Mouse (Mus musculus) cerebellum, postnatal 4 days (tissue): ENCODE results near the gene Cdkl4.
A peak's percentile ranks its signal among the peaks of the same experiment; 100 is the strongest.
"Not testable (repeated sequence)": the region's sequence is repeated elsewhere in the genome, so short reads cannot be mapped to it uniquely, and the experiment has no call there.

Experiments used
- DNase-seq, 2 experiments: peaks; one replicate each; pipeline ENCODE4 v3.0.0; 2022; ENCODE audit warnings: low spot score in 2 of 2, mixed read lengths in 1 of 2

Cdkl4 gene

DNA sequence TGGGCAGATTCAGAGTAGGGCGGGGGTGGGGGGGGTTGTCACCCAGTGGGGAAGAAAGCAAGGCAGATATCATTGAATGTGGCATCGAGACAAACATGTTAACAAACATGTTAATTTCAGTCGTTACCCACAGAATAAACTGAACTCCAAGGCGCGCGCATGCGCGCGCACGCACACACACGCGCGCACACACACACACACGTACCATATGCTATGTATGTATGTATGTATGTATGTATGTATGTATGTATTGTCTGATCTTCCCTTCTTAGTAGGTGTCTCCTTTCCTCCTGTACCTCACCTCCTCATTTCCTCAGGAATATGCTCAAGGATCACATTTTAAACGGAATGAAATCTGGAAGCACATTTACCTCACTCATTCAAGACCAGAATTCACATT, at the start of gene Cdkl4:
TSS of gene Cdkl4 (minus strand) at position 175 of the 400 bp plus-strand sequence.
- DNase-seq = no peak

DNA sequence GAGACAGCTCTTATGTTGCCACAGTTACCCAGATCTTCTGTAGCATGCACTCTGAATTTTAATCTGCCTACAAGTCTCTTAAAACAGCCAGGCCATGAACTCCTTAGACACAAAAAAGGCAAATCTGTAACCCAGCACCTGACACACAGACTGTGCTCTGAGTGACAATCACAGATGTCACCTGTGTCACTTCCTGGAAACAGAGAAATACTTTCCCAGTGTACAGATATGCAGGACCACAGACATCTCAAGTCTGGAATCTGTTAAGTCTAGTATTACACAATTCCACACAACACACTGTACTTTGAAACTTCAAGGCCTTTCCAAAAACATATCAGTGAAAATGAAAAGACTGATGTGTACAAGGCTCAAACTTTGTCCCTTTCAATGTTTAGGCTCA, 47.4 kb upstream of the Cdkl4 start:
- DNase-seq = no peak

DNA sequence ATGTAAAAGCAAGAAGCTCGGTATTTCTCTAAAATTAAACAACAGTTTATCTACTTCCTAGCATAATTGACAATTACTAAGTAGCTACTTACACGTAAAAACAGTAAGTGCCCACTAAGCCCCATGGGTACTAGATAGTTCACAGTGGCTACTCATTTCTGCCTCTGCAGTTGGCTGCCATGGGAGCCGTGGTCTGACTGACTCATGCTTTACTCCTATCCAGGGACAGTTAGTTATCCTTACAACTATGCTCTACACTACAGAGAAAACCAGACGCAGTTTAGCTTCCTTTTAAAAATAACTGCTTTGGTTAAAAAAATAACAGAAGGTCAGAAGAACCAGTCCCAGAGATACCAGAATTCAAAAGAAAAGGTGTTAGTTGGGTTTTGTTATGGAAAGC, 44.1 kb upstream of the Cdkl4 start:
- no peak for DNase-seq

DNA sequence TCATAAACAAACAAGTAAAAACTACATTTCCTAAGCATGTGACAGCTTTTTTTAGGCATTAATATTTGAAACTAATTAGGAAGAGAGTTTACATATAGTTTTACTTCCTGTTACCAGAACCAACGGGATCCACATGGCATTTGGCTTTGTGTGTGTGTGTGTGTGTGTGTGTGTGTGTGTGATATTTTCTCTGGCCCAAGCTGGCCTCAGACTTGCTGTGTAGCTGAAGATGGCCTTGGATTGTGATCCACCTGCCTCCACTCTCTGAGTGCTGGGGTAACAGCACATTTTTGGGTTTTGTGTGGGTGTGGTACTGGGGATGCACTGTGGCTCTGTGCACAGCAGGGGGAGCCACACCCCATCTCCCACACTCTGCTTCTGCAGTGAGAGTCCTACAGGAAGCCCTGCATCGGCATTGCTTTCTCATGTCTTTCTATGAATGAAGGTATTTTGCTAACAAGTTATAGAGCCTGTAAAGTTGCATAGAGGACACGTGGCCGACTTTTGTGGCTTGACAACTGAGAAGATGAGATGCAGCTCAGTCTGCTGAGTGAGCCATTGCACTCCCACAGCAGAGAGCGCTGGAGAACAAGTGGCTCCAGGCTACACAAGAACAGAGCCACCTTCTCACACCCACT, 43.3 kb upstream of the Cdkl4 start:
- DNase-seq = peak; percentile 35 to 59

DNA sequence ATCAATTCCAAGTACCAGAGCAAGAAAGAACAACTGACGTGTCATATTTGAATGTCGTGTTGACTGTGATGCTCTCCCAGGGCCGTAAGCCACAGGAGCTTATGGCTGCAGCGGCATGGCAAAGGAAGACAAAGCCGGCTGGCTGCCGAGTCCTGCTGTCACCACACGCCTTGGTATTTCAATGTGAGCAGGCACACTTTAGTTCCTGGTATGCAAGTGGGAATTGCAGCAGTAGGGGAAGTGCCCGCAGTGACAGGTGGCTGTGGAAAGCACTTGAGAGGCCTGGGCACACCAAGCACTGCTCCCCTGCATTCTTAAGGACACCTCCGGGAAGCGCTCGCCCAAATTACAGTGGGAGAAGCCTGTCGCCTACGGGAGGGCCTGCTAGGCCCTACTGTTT, 41.9 kb upstream of the Cdkl4 start:
- no peak for DNase-seq

DNA sequence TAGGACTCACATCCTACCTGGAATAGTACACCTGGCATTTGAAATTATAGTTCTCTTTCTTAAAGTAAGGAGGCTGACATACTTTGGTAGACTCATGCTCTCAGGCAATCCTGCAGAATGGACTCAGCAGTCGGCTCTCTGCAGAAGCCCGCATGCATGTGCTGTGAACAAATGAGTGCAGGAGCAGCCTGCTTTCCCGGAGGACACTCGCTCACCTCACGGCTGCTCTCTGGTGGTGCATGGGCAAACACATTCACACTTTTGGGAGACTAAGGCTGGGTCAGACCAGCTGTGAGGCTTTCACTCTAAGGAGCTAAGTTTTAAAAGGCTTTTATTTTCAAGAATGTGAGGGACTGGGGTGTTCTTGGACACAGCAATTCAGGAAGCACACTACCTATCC, 41.3 kb upstream of the Cdkl4 start:
- DNase-seq = no peak

DNA sequence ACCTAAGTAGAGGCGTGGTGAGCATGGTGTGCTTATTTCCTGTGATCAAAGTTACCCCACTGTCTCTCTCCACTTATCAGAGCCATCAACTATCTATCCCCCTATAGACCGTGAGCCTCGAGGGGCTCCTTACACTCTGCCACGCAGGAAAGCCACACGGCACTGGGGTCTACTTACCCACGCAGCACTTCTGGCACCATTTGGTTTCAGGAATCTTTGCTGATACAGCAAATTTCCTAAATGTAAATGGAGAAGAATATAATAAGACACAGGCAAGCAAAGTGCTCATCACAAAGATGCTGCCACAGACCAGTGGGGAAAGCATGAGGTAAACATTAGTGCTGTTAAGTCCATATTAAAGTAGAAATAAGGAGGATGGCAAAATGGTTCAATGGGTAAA, 26.2 kb upstream of the Cdkl4 start:
- no peak for DNase-seq

DNA sequence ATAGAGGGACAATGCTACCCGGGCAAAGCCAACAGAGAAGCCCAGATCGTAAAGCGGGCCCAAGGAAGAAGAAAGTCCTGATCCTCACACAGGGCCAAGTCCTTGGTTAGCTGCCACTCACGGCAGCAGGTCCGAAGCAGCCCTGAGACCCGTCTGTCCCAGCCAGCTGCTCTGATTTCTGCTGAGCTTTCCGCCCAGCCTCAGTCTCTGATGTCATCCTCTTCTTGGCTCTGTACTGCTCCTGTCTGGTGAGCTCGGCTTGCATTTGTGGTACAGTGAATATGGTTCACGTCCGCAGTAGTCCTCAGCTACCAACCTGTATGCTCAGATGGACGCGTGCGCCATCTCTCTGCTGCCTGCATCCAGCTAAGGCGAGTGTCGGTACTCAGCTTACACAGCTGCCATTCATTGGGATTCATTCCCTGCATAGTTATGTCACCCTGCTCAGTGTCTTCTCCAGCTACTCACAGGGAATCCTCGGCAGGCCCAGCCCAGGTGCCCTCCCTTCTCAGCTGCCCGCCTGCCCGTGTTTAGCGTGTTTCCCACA, 25.5 kb upstream of the Cdkl4 start:
- no peak for DNase-seq

DNA sequence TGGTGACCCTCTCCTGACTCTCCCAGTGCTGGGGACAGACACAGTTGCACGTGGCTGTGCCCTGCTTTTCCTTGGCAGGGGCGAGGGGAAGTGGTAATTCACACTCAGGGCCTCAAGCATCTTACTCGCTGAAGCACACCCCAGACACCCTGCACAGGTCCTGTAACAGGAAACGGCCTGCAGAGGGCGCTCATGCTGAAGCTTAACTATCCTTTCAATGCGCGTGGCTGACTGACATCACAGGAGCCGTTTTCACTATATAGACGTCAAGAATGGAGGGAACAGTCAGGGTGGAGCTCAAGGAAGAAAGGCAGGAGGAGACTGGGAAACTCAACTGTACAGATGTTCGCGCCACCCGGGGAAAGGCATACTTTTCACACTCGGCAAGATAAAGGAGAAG, 23.8 kb upstream of the Cdkl4 start:
- peak; percentile 31 to 58 for DNase-seq

DNA sequence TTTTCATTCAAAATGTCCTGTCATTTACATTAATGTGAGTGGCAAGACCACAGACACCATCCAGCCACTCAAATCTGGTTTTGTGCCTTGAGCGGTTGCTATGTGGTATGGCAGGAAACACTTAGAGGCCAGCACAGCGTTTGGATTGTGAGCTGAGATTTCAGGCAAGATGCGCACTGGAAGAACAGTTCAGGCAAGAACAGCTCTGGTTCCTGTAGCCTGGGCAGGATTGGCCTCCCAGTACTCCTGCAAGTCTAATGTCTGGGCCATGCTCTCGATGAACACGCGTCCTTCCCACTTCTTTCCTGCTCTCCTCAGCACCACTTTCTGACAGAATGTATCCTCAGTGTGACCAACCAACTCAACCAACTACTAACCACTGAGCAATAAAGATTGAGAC, 5.4 kb upstream of the Cdkl4 start:
- no peak for DNase-seq

DNA sequence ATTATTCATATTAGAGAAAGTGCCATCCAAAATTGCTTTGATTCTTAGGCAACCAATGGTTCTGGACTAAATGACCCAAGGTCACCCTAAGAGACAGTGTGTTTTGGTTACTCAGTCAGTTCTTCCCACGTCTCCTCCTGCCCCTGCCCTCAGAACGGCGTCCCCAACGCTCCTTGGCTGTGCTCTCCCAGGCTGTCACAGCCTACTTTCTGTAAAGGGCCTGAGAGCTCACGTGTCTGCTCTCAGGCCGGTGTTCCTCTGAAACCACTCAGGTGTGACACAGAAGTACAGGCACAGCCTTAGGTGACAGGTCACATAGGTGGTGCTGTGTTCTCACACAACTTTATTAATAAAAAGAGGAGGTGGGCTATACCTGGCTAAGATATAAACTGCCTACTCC, 2.3 kb upstream of the Cdkl4 start:
- DNase-seq = no peak

DNA sequence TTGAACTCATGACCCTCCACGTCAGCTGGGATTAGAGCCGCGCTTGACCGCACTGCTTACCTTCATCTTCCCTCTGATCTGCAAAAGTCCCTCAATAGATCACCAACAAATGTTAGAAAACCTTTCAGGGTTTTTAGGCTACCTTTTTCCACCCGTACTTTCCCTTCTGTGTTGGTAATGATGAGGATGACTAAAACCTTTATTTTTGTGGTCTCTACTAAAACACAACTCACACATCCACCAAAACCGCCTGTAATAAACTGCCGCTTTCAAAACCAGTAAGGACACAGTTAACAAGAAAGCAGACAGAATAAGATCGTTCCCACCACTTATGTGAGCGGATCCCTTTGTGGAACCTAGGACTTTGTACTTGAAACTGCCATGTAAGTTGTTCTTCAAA, 1.5 kb upstream of the Cdkl4 start:
- DNase-seq = no peak

DNA sequence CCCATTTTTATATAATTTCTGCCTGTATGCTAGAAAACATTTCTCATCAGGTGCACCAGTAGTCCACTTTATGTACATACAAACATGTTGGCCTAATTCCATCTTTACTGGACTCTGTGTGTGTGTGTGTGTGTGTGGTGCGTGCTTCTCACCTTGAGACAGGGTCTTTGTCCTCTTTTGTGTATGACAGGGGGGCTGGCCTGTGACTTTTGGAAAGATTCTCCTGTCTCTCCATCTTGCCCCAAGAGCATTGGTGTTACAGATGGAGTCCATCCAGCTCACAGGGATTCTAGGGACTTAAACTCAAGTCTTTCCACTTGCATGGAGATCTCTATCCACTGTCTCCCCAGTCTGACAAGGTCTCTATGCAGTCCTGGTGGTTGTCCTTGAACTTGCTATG, 428 bp upstream of the Cdkl4 start:
- DNase-seq = no peak

DNA sequence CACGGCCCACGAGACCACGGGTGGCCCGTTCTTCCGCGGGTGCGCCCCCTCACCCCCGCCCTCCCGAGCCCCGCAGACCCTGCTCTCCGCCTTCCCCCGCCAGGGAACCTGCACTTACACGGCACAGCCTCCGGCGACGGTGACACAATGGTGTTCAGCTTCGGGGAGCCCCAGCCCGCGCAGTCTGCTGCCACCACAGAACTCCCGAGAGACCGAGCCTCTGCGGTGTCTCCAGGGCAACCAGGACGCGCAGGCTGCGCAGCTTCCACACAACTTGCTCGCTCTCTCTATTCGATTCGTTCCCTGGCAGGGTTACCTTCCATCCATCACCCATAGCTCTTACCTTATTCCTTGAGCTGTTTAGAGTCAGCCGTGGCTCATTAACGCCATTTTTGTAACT, 399 bp downstream of the Cdkl4 start:
- DNase-seq = peak in 1 of 2 experiments; percentile 38

DNA sequence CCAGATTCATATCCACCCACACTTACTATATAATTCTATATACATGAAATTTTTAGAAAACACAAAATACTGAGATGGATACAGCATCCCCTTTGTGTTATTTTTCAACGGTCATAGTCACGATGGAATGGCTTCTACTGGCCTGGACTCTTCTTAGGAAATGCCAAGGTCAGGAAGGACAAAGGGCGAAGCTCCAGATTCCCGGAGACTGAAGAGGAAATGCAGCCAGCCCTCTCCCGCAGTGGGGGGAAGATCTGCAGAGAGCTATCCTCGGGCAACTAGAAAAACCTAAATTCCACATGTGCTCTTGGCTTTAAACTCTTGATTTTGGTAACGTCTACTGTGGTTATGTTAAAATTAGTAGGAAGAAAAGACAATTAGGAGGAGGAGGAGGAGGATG, 2.6 kb downstream of the Cdkl4 start:
- DNase-seq = no peak

DNA sequence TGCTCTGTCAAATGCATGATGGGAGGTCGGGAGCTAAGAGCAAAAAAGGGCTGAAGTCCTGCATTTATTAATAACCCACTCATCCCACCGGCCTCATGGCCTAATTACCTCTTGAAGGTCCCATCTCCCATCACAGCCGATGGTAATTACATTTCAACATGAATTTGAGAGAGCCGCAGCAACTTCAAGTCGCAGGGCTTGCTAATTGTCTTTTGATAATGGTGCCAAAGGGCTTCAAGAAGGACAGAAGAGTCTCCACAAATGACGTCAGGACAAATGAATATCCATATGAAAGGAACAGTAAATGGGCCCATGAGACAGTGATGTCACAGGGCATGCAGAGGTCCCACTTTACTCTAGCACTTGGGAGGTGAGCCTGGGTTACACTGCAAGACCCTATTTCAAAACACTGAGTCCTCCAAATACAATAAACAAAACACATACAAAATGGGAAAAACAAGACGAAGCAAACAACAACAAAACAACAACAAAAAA, 3.1 kb downstream of the Cdkl4 start:
- no peak for DNase-seq

DNA sequence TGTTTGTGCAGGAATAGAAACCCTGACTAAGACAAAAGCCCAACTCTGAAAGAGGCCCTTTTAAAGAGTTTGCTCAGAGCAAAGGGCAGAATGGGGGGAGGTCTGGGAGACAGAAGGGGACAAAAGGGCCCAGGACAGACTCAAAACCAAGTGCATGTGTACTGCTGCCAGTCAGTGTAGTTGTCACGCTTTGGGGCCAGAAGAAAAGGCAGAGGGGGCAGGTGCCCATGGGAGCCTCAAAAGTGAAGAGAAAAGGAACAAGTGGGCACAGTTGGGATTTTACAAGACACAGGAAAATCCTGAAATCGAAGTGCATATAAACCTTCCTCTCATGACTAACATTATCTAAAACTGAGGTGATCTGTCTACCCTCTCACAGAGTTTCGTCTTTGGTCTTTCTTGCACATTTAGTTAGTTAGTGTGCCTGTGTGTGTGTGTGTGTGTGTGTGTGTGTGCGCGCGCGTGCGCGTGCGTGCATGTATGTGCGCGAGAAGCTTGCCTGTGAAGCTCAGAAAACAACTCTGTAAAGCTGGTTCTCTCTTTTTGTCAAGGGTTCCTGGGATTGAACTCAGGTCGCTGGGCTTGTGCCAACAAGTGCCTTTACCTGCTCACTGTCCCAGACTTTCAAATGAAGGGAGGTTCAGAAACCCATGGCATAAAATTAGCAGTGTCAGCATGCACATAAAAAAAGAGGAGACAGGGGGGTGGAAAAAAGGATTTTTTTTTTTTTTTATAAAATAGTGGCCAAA, 5.3 kb downstream of the Cdkl4 start:
- DNase-seq = no peak

DNA sequence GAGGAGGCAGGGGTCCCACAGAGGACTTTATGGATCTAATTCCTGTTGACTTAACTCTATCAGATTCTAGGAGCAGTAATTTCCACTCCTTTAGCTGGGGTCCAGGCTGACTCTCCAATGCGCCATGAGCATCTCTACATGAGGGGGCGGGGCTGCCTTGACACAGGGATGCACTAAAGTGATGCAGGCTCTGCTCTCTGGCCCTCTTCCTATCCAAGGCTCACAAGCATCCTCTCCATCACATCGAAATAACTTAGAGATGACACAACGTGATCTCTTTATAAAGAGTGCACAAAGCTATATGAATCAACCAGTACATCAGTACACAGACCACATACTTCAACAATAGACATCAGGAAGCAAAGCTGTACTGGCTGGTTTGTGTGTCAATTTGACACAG, 6.2 kb downstream of the Cdkl4 start:
- DNase-seq = no peak

DNA sequence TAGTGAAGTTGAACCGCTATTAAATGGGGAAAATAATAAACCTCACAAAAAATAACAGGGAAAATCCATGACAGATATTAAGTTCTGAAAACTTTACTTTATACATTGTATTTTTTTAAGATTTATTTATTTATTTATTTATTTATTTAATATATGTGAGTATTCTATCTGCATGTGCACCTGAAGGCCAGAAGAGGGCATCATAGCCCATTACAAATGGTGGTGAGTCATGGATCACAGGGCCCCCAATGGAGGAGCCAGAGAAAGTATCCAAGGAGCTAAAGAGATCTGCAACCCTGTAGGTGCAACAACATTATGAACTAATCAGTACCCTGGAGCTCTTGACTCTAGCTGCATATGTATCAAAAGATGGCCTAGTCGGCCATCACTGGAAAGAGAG, 7.9 kb downstream of the Cdkl4 start:
- DNase-seq = not testable (repeated sequence)

DNA sequence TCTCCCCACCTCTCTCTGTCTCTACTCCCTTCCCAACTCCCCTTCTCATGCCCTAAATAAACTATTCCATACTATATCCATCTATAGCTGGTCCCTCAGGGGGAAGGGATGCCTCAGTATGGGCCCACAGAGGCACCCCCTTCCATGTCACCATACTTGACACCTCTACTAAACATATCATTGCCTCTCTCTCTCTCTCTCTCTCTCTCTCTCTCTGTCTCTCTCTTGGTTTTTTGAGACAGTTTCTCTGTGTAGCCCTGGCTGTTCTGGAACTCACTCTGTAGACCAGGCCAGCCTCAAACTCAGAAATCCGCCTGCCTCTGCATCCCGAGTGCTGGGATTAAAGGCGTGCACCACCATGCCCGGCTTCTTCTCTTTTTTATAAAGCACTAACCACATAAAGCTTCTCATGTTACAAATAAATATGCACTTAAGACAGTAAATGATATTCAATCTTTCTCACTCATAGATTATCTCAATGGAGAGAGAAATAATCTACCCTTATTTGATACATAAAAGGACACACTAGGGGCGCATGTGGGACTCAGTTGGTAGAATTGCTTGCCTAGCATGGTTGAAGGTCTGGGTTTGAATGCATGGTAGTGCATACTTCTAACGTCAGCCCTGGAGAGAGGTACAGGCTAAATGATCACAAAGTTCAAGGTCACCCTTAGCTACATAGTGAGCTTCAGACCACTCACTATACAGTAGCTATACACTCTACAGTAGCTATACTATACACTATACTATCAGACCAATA, 8.6 kb downstream of the Cdkl4 start:
- DNase-seq = no peak

DNA sequence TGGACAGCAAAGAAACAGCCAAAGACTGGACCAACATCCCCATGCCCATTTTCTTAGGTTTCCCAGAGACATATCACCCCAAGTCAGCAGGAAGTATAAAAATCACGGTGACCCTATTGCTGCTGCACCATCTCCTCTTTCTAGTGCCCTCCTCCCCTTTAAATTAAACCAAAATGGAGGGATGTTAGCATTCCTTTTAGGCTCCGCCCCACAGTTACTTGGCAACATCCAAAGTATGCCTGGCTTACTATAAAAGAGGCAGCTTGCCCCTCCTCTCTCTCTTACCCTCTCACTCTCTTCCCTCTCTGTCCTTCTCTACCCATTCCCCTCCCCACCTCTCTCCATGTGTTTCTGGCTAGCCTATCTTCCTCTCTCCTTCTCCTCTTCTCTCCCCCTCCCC, 9.2 kb downstream of the Cdkl4 start:
- no peak for DNase-seq

DNA sequence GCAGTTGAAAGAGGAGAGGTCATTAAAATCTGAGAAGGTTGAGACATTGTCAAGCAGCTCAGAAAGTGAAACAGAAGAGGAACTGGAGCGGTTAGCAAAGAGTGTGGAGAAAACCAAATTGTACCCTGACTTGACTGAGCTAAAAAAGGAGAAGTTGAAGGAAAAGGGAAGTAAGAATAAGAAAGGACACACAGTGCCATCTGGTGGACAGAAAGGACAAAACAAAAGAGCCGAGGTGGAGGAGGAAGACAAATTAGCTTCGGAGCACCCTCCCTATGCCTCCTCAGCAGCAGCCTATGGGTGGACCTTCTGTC, 13.0 kb downstream of the Cdkl4 start:
- DNase-seq = no peak
